11 mouse cellular contexts compared by ENCODE assay signal in the genomic region with DNA sequence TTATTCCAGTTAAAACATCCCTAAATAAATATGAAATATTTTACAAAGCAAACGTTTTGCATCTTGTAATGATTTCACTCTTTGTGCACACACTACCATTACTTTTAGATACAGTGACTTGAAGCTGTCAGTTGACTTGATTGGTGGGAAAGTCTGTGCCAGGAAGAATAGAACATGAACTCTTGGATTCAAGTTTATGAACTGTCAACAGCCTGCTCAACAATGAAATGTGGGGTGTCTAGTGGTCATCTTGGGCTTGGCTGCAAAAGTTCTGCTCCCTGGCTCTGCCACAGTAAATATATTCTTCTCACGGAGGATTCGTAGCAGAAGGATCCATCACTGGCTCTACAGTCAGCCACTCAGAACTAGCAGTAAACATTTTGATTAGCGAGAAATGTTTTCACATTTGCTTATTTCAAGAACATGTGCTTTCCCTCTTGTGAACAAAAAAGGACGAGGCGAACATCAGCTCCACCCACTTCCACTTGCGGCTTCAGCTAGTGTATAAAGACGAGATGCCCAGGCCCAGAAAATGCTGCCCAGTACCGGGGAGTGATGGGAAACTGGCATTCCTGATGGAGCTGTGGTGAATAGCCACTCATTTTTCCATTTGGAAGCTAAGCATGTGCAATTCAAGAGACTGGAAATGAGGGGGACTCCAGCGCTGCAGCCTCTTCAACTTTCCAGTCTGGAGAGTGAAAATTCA. TPM values are rescaled to one million over a fixed set of nuclear protein-coding genes. Genes with fewer than 3 reads are reported as not detected.
DNase-seq lines count a peak whose midpoint lies in the region; ATAC-seq lines count a peak whose summit lies in the region.
"Had no signal": no experiment of that assay in that cellular context is flagged by ENCODE, and none has a peak within 500 bp of the region (broad histone marks: within the 10 kb centered on the region; RNA-seq: fewer than 3 reads in every experiment).

No protein-coding gene starts in this region.

- peak overlapping the region; percentile 60; the same call in 1 of the 2 replicates for H3K27ac ChIP-seq in hindbrain, embryonic 12.5 days
- H3K27ac ChIP-seq: liver, embryonic 12.5 days had no signal

- no peaks in the 10 kb centered on the region for H3K36me3 ChIP-seq in hindbrain, embryonic 12.5 days
- H3K36me3 ChIP-seq: liver, embryonic 12.5 days had no signal

- peak; percentile 38 to 65 for DNase-seq in layer of hippocampus, postnatal 14 days (ENCODE audit: low spot score in 2 of 2)
- DNase-seq in layer of hippocampus, adult 9-11 months = no peak
- peak; percentile 8 for DNase-seq in right cerebral cortex, adult 18-20 months
- DNase-seq in right cerebral cortex, postnatal 36 days (ENCODE audit: low spot score in 2 of 2) = no peak
- DNase-seq in urinary bladder, postnatal 4 days (ENCODE audit: low spot score in 2 of 2) = no peak
- no peak for DNase-seq in gastrocnemius, postnatal 25 days
- DNase-seq: kidney, postnatal 4 days; thymus, postnatal 36 days had no signal

- ATAC-seq in hindbrain, embryonic 12.5 days (ENCODE audit: low FRiP score) = no peak
- ATAC-seq: intestine, postnatal 0 days; liver, embryonic 12.5 days had no signal

- H3K4me1 ChIP-seq in hindbrain, embryonic 12.5 days = peaks cover 12% of the 10 kb centered on the region

- H3K9ac ChIP-seq in hindbrain, embryonic 12.5 days = no peak overlapping the region
- H3K9ac ChIP-seq: liver, embryonic 12.5 days had no signal

- H3K9me3 ChIP-seq in hindbrain, embryonic 12.5 days (replicated peaks) = no peaks in the 10 kb centered on the region
- H3K9me3 ChIP-seq: liver, embryonic 12.5 days had no signal

- H3K27me3 ChIP-seq in hindbrain, embryonic 12.5 days = no peaks in the 10 kb centered on the region
- H3K27me3 ChIP-seq: liver, embryonic 12.5 days had no signal

- no peak overlapping the region for H3K4me2 ChIP-seq in hindbrain, embryonic 12.5 days (replicated peaks)
- H3K4me2 ChIP-seq: liver, embryonic 12.5 days had no signal

- no peak overlapping the region for H3K4me3 ChIP-seq in hindbrain, embryonic 12.5 days
- H3K4me3 ChIP-seq: liver, embryonic 12.5 days had no signal

- WGBS in hindbrain, embryonic 12.5 days = 72% methylated on average over 10 of the region's 10 CpGs

RNA-seq across cellular contexts. Expression of a gene that starts 29.0 kb away (rescaled TPM):
- total RNA-seq in layer of hippocampus, postnatal 14 days (2021) = 10 to 100 TPM; 38.9 to 39.4 TPM
- 31.5 and 34.6 TPM in 2 replicates for polyA plus RNA-seq in hindbrain, embryonic 12.5 days (2016; fragmentation: Nextera tagmentation; extraction: Ambion mirVana)
- 10 to 100 TPM; 14.7 to 21.9 TPM for total RNA-seq in gastrocnemius, postnatal 25 days (2021)

Comparison
In these comparisons a context has a peak if more than half of its experiments do, and no peak if none do; other contexts are left out.
1. DNase-seq: peak in layer of hippocampus, postnatal 14 days (2 of 2) and right cerebral cortex, adult 18-20 months (single experiment); none in layer of hippocampus, adult 9-11 months (single experiment), right cerebral cortex, postnatal 36 days (0 of 2), urinary bladder, postnatal 4 days (0 of 2) and gastrocnemius, postnatal 25 days (single experiment).